Mouse (Mus musculus) thymus, postnatal 10 days (tissue): Measurements from ENCODE around the gene Xxylt1.

Experiments used
- DNase-seq, 2 experiments: peaks; one replicate each; pipeline ENCODE4 v3.0.0; 2021; ENCODE audit warnings: low spot score in 2 of 2

Xxylt1 gene

DNA sequence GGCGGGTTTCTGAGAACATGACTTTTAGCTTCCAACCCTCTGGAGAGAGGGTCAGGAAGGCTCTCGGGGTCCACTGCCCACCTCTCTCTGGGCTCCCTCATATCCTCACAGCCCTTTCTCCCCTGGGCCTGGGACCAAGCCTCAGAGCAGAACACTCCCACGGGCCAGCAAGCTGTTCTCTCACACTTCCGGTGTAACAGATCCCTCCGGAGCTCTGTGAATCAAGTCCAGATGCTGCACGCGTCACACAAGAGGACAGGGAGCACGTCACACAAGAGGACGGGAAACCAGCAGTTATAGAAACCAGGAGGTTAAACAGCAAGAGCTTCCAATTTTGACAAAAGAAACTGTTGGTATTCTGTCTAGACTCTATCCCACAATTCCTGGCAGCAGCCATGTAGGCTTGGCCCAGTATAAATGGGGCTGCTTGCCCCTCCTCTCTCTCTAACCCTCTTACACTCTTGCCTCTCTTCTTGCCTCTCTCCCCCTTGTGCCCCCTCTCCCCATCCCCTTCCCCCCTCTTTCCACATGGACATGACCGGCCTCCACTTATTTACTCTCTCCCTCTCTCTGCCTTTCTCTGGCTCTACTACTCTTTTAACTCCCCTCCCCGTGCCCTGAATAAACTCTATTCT is 19.9 kb downstream of the Xxylt1 start:
- DNase-seq: no peak

GRCm38 (mm10) chr16:31060714-31061113 is 20.5 kb downstream of the Xxylt1 start:
- no peak for DNase-seq

DNA sequence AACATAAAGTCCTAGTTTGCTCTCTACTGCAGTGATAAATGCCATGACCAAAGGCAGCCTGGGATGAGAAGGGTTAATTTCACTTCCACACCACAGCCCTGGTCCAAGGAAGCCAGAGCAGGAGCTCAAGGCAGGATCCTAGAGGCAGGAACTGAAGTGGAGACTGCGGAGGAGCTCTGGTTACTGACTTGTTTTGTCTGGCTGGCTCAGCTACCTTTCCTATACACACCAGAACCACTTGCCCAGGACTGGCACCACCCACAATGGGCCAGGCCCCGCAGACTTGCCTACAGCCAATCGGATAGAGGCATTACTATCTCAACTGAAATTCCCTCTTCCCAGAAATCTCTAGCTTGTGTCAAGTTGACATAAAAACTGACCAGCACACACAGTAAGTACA is 21.0 kb downstream of the Xxylt1 start:
- no peak for DNase-seq

GRCm38 (mm10) chr16:31059730-31060129 is 21.5 kb downstream of the Xxylt1 start:
- DNase-seq: no peak

GRCm38 (mm10) chr16:31052812-31053211 is 28.4 kb downstream of the Xxylt1 start:
- no peak for DNase-seq

DNA sequence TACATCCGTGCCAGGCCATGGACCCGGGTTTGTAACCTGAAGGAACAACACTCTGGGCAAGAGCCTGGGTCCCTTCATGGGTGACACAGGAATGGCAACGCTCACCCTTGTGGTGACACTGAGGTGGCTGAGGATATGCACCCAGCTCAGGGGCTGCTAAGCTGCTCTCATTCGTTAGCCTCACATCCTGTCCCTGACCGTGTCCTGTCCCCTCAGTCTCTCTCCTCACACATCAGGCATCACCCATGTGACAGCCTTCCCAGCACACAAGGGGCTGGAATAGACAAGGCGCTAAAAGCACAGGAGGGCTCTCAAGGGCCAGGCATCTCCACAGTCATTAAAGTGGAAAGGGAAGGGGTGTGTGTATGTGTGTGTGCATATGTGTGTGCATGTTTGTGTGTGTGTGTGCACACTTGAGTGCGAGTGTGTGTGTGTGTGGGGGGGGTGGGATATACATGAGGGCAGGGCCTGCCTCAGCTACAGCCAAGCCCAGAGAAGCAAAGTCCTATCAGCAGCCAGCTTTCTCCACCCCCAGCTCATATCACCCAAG is 29.0 kb downstream of the Xxylt1 start:
- DNase-seq: no peak

DNA sequence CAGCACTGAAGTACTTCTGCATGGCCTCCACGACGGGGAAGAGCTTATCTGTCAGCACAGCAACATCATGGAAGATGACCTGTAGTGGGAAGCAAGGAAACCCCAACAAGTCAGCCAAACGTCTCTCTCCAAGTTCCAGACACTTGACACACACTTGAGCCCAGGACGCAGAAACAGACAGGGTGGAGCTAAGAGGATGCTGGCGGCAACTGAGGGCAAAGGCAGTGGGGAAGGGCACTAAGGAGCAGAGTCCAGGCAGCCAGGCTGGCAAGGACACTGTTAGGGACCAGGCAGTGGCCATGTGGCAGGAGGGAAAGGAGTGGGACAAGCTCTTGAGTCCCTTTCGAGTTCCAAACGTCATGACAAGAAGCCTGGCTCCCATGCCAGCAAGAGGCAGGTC is 30.5 kb downstream of the Xxylt1 start:
- no peak for DNase-seq

GRCm38 (mm10) chr16:31048194-31048593 is 33.0 kb downstream of the Xxylt1 start:
- DNase-seq: no peak

DNA sequence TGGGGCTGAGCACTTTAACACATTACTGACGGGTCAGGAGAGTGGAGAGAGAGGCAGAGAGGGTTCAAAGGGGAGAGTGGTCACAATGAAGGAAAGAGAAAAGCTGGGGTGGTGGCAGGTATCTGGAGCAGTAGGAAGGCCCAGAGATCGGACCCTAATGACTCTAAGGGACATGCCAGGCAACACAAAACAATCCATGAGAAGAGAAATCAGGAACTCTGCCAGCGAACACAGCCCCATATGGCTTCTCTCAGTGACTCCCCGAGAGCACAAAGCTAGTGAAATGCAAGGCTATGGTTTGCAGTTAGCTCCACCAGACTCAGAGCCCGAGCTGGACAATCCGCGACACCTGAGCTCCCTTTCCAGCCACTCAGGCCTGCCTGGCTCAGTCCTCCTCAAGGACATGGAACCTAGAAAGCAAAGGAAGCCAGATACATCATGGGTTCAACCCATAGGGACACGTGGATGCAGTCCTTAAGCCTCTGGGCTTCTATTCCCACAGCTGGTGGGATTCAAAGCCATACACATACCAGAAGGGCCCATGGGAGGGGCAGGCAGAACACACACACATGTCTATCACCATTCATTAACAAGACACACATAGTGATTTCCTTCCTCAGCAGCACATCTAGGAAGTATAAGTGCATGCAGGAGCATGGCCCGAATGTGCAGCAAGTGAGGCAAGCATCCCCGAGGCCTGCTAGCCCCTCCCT is 33.9 kb downstream of the Xxylt1 start:
- no peak for DNase-seq

DNA sequence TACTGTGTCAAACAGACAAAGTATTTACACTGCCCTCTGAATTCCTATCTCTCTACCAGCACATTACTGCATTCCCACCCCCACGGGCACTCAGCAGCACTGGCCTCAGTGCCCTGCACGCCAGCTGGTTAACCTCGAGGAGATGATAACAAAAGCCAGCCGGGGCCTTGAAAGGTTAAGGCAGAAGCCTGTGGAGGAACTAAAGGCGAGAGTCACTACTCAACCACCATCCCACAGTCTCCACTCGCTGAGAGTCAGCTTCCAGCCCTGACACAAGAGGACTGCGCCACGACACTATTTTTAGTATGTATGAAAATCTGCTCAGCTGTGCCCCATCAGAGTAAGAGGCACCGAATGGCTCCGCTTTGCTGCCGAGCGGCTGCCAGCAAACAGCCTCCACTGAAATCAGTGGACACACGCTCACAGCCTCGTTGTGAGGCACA is 35.0 kb downstream of the Xxylt1 start:
- no peak for DNase-seq

GRCm38 (mm10) chr16:31045211-31045610 is 36.0 kb downstream of the Xxylt1 start:
- DNase-seq: no peak

DNA sequence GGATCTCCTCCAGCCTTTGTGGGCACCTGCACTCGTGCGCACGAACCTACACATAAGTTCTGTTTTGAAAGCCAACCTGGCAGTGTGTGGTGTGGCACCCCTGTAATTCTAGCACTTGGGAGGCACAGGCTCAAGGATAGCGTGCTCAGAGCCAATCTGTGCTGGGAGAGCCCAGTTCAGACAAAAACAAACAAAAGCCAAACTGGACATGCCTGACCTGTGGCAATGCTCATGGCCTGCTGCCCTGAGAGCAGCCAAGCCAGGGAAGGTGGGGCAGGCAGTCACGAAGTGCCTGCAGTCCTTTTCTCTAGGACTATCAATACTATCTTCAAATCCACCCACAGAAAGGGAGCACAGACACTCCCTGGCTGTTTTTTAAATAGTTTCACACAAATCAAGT is 38.1 kb downstream of the Xxylt1 start:
- DNase-seq: no peak

DNA sequence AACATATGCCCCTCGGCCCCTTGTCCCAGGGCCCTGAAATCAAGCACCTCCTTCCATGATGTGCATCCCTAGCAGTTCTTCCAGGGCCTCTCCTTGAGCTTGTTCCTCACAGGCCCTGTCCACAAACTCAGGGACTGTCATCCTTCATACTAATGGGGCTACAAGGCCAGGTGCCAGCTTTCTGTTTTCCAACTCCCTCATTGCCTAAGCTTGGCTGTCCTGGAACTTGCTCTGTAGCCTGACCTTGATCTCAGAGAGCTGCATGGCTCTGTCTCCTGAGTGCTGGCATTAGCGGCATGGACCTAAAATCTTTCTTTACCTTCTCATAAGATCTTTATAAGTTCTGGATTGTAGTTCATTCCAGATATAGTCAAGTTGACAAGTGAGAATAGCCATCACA is 39.7 kb downstream of the Xxylt1 start:
- DNase-seq: no peak

DNA sequence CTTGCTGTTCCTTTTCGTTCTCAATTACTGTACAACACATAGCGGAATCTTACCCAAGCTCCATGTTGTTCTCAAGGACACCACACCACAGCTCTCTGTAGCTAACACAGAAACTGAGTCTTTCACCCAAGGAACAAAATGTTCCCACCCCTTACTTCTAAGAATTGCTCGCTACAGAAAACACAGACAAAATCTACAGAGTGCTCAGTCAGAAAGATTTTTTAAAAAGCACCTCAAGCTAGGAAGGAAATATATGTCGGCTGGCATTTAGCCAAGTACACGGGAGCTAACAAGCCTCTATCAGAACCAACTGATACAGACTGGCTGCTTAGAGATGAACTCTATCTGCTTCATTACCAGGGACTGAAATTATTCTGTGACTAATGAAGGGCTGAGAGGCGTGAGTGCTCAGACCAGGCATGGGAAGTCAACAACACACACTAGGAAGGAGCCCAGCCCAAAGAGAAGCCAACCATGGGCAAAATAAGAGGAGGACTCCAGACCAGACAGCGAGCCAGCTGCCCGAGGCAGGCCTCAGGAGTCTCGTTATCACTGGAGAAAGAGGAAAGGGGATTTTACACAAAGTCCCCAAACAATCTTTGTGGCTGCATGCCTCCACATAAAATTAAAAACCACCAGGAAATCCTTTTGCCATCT is 41.3 kb downstream of the Xxylt1 start:
- no peak for DNase-seq

GRCm38 (mm10) chr16:31037431-31037830 is 43.8 kb downstream of the Xxylt1 start:
- no peak for DNase-seq

GRCm38 (mm10) chr16:31035651-31036245 is 45.5 kb downstream of the Xxylt1 start:
- no peak for DNase-seq

DNA sequence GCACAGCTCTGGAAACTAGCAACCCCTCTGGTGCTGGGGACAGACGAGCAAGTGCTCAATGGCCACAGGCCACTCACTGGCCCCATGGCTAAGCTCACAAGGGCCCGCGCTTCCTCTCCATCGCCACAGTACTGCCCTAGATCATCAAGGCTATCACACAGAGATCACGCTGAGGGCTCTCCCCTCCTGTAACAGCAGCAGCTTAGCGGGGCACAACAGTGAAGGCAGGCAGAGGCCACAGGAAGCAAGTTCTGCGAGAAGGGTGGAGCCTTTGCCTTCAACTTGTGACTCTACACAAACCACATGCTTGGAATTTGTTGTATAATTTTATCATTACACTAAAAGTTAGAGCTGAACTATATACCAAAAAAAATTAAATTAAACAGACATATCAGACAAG is 46.0 kb downstream of the Xxylt1 start:
- DNase-seq: no peak

- no peak for DNase-seq
Measured at GRCm38 (mm10) chr16:31034051-31034450, 47.2 kb downstream of the Xxylt1 start.

DNA sequence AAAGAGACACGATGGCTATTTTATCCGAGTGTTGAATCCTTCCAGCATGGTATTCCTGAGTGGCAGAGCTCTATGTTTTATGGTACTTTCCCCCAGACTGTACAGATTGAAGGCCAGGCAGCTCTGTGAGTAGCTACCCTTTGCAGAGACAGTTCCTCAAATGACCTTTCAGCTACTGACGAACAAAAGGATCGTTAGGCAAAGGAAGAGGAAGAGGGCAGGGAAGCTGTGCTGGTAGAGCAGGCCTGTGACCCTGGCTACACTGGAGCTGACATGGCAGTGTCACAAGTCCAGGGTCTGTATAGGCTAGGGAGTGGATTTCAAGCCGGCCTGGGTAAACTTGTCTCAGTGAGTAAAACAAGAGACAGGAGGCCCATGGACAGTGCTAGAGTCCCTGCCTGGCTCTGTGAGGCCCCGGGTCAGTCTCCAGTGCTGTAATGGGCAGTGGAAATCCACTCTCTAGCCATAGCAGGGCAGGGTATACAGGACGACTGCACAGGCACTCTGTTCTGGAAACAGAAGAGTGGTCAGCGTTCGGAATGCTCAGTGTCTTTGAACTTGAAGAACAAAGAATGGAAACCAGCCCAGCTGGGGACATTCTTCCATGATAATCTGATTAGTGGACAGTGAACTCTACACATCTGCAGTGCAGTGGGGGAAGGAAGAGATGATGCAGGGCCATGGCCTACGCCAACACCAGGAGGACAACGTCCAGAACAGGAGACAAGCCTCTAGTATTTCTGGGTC is 51.3 kb downstream of the Xxylt1 start:
- DNase-seq: no peak

- no peak for DNase-seq
Measured at GRCm38 (mm10) chr16:31027675-31028074, 53.6 kb downstream of the Xxylt1 start.

DNA sequence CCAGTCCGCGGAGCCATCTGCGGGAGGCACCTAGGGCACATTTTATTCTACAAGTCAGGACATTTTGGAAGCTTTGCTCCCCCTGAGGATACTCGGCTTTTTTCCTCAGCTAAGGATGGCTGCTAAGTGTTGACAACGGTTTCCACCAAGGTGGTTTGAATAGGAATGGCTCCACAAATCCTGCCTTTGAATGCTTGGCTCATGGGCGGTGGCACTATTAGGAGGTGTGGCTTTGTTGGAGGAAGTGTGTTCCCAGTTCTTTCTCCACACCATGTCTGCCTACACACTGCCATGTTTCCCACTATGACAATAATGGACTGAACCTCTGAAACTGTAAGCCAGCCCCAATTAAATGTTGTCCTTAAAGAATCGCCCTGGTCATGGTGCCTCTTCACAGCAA is 55.7 kb downstream of the Xxylt1 start:
- DNase-seq: no peak

DNA sequence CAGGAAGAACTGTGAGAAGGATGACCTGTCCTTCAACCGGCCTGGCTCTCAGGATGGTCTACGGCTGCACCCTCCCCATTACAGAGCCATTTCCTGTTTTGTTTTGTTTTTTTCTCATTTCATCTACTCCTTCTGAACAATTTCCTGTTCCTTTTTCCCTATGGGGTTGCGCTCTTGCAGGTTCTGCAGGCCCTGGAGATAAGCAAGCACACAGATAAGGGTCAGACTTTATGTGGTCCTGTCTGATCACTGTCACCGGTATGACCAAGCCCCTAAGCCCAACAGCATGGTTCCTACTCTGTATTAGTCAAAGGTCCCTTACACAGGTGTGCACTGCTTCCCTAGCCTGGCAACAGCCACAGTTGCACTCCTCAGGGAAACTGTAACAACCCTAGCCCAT is 56.2 kb downstream of the Xxylt1 start:
- no peak for DNase-seq
